Mouse (Mus musculus): ENCODE data around the gene Dus3l. TPM values are rescaled to one million over a fixed set of nuclear protein-coding genes. Genes with fewer than 3 reads are reported as not detected.
A peak's percentile ranks its signal among the peaks of the same experiment; 100 is the strongest.

The Dus3l gene
- polyA plus RNA-seq (2016; fragmentation: Nextera tagmentation; extraction: Ambion mirVana): 33.3 and 34.8 TPM in 2 replicates

DNA sequence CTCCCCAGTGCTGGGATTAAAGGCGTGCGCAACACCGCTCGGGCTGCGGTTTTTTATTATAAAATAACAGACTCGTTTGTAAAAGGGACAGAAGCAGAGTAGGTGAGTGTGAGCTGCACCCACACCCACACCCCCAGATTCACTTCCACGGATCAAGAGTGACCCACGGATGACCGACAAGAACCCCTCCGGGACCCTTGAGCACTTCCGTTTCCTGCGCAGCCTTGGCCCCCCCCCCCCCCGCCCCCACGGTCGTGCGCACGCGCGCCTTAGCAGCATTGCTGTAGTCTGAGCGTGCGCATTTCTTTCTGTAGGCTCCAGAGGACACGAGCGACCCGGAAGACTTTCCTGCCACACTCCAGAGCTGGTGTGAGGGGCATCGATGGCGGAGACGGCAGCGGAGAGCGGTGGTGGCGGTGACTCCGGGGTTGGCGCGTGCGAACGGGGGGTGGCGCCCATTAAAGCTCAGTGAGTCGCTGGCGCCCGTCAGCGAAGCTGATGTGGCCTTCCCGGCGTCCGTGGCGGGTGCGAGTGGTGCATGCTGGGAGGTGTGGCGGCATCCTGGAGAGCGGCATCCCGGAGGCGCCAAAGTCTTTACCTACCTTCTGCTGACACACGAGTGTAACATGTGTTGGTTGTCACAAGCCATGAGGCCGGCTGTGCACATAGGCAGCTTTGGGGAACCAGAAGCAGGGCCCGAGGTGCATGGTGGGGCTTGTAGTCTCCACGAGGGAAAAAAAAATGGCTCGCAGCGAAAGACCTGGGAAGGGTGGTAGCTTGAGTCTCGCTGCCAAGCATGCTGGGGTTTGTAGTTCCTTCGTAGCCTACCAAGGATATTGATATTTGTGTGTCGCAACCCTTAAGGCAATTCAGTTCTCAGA, at the start of gene Dus3l:
Gene Dus3l, plus strand, starts transcription at position 284 of the 881 bp plus-strand sequence.
- Histone ChIP-seq H3K4me3 (peak within 1 kb of the TSS; percentile 73), H3K9ac (peak within 1 kb of the TSS; percentile 82), H3K9me3 (replicated peaks) (no peaks in the 10 kb centered on the region), H3K4me1 (replicated peaks) (peaks cover 25% of the 10 kb centered on the region), H3K4me2 (peak within 1 kb of the TSS; percentile 79), H3K36me3 (peaks cover 34% of the 10 kb centered on the region), H3K27ac (ENCODE audit: poor library complexity, severe bottlenecking) (peak within 1 kb of the TSS; percentile 95), H3K27me3 (replicated peaks) (peaks cover 14% of the 10 kb centered on the region)
- ATAC-seq (ENCODE audit: insufficient number of reproducible peaks, low FRiP score): peak; percentile 79
- WGBS: 2% methylated on average over 55 of the region's 58 CpGs

DNA sequence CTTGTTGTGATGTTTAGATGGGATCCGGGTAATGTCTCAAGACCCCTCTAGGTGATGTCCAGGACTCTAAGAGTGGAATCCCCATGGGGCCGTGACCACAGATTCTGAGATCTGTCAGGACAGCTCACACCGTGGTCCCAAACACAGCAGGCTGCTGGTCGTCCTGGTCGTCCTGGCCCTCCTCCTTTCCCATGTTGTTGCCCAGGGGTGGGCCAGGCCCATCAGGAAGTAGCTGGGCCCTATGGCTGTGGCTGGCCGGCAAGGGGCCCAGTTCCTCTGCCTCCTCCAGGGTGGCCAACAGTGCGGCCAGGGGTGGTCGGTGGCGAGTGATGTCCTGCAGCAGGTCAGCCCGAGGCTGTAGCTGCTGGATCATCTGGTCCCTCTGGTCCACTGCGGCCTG, 49.2 kb upstream of the Dus3l start:
- Histone ChIP-seq H3K9me3 (replicated peaks) (no peaks in the 10 kb centered on the region), H3K4me1 (replicated peaks) (peaks cover 44% of the 10 kb centered on the region), H3K4me3 (0 out of 2 replicates have a peak overlapping the region, but pooled peaks have one; percentile 94), H3K27me3 (replicated peaks) (no peaks in the 10 kb centered on the region), H3K4me2 (peak overlapping the region; percentile 91), H3K36me3 (peaks cover 26% of the 10 kb centered on the region), H3K27ac (ENCODE audit: poor library complexity, severe bottlenecking) (no peak overlapping the region), H3K9ac (peak overlapping the region; percentile 51)
- WGBS: 47% methylated on average over 11 of the region's 11 CpGs
- ATAC-seq (ENCODE audit: insufficient number of reproducible peaks, low FRiP score): no peak

DNA sequence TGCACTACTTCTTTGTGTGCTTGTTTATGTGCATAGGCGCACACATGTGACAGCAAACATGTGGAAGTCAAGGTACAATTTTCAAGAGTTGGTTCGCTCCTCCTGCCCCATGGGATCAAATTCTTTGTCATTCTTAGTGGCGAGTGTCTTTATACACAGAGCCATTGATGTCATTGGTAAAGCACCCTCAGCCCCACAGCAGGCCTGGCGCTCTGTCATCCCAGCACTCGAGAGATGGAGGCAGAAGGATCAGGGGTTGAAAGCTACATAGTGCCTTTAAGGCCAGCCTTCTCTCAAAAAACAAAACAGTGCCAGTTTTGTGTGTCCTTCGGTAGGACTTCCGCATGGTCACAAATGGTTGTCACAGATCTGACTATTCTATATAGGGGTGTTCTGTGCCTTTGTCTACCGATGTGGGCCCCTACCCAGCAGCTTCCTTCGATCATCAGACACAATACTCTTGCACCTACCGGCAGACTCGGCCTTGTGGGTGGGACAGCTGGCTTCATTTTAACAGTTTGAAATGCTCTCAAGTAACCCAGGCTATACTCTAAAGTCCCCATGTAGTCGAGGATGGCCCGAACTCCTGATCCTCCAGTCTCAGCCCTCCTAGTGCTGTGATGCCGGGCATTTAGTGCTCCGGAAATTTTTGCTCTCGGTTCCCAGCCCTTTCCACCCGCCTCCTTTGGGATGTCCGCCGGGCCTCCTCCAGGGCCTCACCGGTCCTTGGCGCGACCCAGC, 48.5 kb upstream of the Dus3l start:
- Histone ChIP-seq H3K9ac (peak overlapping the region; percentile 88), H3K4me1 (replicated peaks) (peaks cover 44% of the 10 kb centered on the region), H3K4me2 (peak overlapping the region; percentile 91), H3K27ac (ENCODE audit: poor library complexity, severe bottlenecking) (peak overlapping the region; percentile 63), H3K4me3 (peak overlapping the region; percentile 94), H3K9me3 (replicated peaks) (no peaks in the 10 kb centered on the region), H3K36me3 (peaks cover 25% of the 10 kb centered on the region), H3K27me3 (replicated peaks) (no peaks in the 10 kb centered on the region)
- no peak for ATAC-seq (ENCODE audit: insufficient number of reproducible peaks, low FRiP score)
- WGBS: 24% methylated on average over 22 of the region's 22 CpGs

DNA sequence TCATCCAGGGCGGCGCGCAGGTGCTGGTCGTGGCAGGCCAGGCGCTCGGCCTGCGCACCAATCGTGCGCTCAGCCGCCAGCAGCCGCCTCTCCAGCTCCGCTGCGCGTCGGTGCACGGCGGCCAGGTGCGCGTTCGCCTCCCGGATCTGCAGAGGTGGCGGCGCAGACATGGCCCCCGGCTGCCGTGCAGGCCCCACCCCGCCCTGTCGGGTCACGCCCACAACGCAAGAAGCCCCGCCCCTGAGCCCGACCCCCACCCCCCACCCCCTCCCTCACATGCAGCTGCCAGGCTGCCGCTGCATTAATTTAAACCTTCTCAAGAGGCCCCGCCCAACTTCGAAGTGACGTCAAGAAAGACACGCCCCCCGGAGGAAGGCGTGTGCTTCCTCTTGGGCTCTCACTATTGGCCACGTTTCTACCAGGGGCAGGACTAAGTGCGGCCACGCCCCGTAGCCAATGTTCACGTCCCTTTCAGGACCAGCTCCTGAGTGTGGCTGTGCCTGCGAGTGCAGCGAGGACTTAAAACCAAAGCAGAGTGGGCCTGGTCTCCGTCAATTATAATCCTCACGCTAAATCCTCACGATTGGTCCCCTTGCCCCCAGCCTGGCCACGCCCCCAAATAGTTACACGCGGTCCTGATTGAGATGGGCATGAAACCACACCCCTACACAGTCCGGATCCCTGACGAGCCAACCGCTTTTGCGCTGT, 47.7 kb upstream of the Dus3l start:
- ATAC-seq (ENCODE audit: insufficient number of reproducible peaks, low FRiP score): peak; percentile 89
- H3K4me2 ChIP-seq: peak overlapping the region; percentile 91
- H3K9ac ChIP-seq: peak overlapping the region; percentile 98
- peaks cover 44% of the 10 kb centered on the region for H3K4me1 ChIP-seq (replicated peaks)
- peak overlapping the region; percentile 65 for H3K27ac ChIP-seq (ENCODE audit: poor library complexity, severe bottlenecking)
- H3K9me3 ChIP-seq (replicated peaks): no peaks in the 10 kb centered on the region
- H3K27me3 ChIP-seq (replicated peaks): no peaks in the 10 kb centered on the region
- peaks cover 25% of the 10 kb centered on the region for H3K36me3 ChIP-seq
- 2% methylated on average over 55 of the region's 55 CpGs for WGBS
- H3K4me3 ChIP-seq: peak overlapping the region; percentile 94

DNA sequence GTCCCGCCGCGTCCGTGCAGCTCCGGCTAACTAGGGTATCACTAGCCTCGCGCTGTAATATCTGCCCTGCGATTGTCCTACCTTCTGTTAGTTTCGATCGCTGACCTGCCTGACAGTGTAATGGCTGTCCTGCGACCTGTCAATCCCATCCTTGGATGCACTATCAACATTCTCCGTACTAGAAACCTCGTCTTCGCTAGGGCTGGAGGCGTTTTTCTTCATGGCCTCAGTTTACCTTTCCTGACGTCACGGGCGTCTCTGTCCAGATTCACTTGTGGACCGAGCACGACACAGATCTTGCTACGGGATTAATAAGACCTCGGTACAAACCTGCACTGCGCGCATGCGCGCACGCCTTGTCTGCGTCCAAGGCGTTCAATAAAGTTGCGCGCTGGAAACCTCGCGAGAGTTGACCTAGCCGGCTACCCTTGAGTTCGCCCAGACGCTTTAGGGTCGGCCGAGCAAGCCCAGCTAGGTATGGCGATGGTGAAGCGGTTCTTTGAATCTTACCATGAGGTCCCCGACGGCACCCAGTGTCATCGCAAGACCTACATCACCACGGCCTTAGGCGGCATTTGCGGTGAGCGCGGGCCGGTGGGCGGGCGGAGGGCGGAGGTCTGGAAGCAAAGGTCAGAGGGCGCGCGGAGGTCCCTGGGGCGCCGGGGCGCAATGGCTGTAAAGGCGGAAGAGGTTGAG, 47.0 kb upstream of the Dus3l start, which contains the start of the genes Ndufa11 and Vmac:
Gene Ndufa11, plus strand, starts transcription at position 405 of the 696 bp plus-strand sequence.
Gene Vmac, minus strand, starts transcription at position 660 of the 696 bp plus-strand sequence.
- ATAC-seq (ENCODE audit: insufficient number of reproducible peaks, low FRiP score): peak; percentile 84
- under 1% methylated on average over 59 of the region's 59 CpGs for WGBS
- H3K4me2 ChIP-seq: peak within 1 kb of the TSS; percentile 91

DNA sequence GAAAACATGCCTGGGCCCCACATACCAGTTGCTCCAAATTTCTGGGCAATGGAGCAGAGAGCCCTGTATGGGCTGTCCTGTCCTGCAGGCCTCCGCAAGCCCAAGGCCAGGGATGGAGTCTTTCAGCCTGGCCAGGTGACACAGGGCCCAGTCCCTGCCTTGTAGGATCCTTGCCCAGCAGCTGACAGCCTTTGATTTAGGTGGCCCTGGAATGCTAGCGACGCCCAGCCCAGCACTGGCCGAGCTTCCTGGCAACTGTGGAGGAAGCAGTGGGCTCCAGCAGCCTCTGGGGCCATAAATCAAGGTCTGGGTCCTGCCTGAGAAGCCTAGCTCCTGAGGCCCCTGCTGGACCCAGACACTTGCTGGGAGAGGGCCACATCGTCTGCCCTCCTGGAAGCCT, 42.1 kb upstream of the Dus3l start:
- 83% methylated on average over 5 of the region's 5 CpGs for WGBS
- no peaks in the 10 kb centered on the region for H3K27me3 ChIP-seq (replicated peaks)
- no peak overlapping the region for H3K4me3 ChIP-seq
- no peak overlapping the region for H3K9ac ChIP-seq
- H3K4me1 ChIP-seq (replicated peaks): peaks cover 33% of the 10 kb centered on the region
- no peak overlapping the region for H3K27ac ChIP-seq (ENCODE audit: poor library complexity, severe bottlenecking)
- ATAC-seq (ENCODE audit: insufficient number of reproducible peaks, low FRiP score): no peak
- H3K9me3 ChIP-seq (replicated peaks): peaks cover 4% of the 10 kb centered on the region; the same call in 1 of the 2 replicates
- H3K4me2 ChIP-seq: no peak overlapping the region
- peaks cover 49% of the 10 kb centered on the region for H3K36me3 ChIP-seq

More for the DNA sequence above, 47.0 kb upstream of the Dus3l start, which contains the start of the genes Ndufa11 and Vmac:
- peak within 1 kb of the TSS; percentile 98 for H3K9ac ChIP-seq
- peak within 1 kb of the TSS; percentile 94 for H3K4me3 ChIP-seq
- H3K36me3 ChIP-seq: peaks cover 25% of the 10 kb centered on the region
- H3K27ac ChIP-seq (ENCODE audit: poor library complexity, severe bottlenecking): peak within 1 kb of the TSS; percentile 65
- peaks cover 44% of the 10 kb centered on the region for H3K4me1 ChIP-seq (replicated peaks)
- no peaks in the 10 kb centered on the region for H3K9me3 ChIP-seq (replicated peaks)
- no peaks in the 10 kb centered on the region for H3K27me3 ChIP-seq (replicated peaks)

DNA sequence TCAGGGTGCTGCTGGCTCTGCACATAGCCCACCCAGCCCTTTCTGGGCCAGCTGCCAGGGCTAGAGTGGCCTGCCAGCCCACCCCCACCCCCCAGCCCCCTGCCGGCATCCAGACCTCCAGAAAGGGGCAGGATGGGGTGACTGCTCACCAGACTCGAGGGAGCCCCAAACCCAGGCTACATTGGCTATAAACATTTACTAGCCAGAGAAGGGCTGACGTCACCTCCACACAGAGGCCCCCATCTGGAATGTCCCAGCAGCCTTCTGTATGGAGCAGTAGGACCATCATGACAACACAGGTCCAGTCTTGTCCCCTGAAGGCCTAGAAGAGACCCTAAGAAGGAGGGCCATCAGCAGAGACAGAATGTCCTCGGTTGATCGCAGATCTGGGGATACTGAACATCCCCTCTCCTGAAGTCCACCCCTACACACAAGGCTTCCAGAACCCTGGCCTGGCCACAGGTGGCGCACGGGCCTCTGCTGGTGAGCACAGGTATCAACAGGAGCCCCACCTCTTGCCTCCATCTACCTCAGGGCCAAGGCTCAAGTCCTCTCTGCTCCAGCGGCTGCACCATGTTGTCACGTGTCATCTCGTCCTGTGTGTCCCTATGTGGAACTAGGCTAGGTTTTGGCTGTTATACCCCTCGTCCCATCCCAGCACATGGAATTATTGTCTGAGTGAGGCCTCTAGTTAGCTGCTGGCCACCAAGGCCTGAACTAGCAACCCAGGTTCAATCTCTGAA, 41.0 kb upstream of the Dus3l start:
- Histone ChIP-seq H3K4me1 (replicated peaks) (peaks cover 40% of the 10 kb centered on the region), H3K4me2 (no peak overlapping the region), H3K4me3 (no peak overlapping the region), H3K27me3 (replicated peaks) (no peaks in the 10 kb centered on the region), H3K9me3 (replicated peaks) (peaks cover 4% of the 10 kb centered on the region; the same call in 1 of the 2 replicates), H3K9ac (no peak overlapping the region), H3K27ac (ENCODE audit: poor library complexity, severe bottlenecking) (no peak overlapping the region), H3K36me3 (peaks cover 49% of the 10 kb centered on the region)
- WGBS: 82% methylated on average over 11 of the region's 11 CpGs
- no peak for ATAC-seq (ENCODE audit: insufficient number of reproducible peaks, low FRiP score)

DNA sequence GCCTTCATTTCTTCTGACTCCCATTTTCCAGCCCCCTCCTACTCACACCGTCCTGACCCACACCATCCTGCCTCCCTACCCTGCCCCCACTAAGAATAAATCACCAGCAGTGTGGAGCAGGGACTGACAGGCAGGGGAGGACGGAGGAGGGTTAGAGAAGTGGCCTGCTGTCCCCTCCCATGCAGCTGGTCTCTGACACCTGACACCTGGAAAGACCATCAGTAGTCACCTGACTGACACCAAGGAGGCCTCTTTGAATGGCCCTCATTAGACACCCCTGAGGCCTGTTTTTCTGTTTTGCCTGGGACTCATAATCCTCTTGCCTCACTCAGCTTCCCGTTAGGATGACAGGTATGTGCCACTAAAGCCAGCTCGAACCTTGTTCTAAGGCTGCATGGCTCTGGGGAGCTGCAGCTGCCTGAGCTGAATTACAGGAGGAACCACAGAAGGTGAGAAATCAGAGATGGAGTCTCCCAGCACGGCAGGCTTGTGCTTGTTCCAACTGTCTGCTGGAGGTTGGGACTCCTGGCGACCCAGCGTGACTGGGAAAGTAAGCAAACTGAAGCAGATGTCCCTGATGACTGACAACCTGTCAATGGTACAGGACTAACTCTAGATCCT, 37.4 kb upstream of the Dus3l start:
- ATAC-seq (ENCODE audit: insufficient number of reproducible peaks, low FRiP score): no peak

DNA sequence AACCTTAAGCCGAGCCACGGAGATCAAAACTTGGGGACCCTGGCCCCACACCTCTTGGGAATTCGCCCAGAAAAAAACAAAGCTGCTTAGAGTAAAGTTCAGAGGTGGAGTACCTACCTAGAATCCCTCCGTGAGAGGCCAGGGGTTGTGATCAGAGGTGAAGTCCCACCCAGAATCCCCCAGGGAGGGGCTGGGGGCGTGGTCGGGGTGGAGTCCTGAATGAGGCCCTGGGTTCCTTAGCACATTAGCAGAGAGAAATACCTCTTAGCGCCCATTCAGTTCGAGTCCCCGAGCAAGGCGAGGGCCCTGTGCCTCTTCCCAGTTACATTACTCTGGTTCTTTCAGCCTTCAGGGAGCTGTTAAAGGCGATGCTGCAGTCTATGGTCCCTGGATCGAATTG, 36.9 kb upstream of the Dus3l start:
- 9% methylated on average over 12 of the region's 12 CpGs for WGBS
- H3K27me3 ChIP-seq (replicated peaks): peaks cover 16% of the 10 kb centered on the region; the same call in 1 of the 2 replicates
- ATAC-seq (ENCODE audit: insufficient number of reproducible peaks, low FRiP score): no peak
- peaks cover 26% of the 10 kb centered on the region for H3K4me1 ChIP-seq (replicated peaks)
- no peak overlapping the region for H3K27ac ChIP-seq (ENCODE audit: poor library complexity, severe bottlenecking)
- no peak overlapping the region for H3K4me3 ChIP-seq
- peak overlapping the region; percentile 47 for H3K4me2 ChIP-seq
- H3K36me3 ChIP-seq: peaks cover 26% of the 10 kb centered on the region
- peaks cover 4% of the 10 kb centered on the region; the same call in 1 of the 2 replicates for H3K9me3 ChIP-seq (replicated peaks)
- H3K9ac ChIP-seq: 0 out of 2 replicates have a peak overlapping the region, but pooled peaks have one; percentile 5

More for the DNA sequence above, 37.4 kb upstream of the Dus3l start:
- Histone ChIP-seq H3K27me3 (replicated peaks) (peaks cover 16% of the 10 kb centered on the region; the same call in 1 of the 2 replicates), H3K36me3 (peaks cover 31% of the 10 kb centered on the region), H3K4me1 (replicated peaks) (peaks cover 26% of the 10 kb centered on the region), H3K4me2 (peak overlapping the region; percentile 47; the same call in 1 of the 2 replicates), H3K27ac (ENCODE audit: poor library complexity, severe bottlenecking) (no peak overlapping the region), H3K9me3 (replicated peaks) (peaks cover 4% of the 10 kb centered on the region; the same call in 1 of the 2 replicates), H3K9ac (0 out of 2 replicates have a peak overlapping the region, but pooled peaks have one; percentile 5), H3K4me3 (no peak overlapping the region)
- 13% methylated on average over 7 of the region's 7 CpGs for WGBS
